Comparison of ENCODE assay signal across 31 mouse cellular contexts in the genomic region with DNA sequence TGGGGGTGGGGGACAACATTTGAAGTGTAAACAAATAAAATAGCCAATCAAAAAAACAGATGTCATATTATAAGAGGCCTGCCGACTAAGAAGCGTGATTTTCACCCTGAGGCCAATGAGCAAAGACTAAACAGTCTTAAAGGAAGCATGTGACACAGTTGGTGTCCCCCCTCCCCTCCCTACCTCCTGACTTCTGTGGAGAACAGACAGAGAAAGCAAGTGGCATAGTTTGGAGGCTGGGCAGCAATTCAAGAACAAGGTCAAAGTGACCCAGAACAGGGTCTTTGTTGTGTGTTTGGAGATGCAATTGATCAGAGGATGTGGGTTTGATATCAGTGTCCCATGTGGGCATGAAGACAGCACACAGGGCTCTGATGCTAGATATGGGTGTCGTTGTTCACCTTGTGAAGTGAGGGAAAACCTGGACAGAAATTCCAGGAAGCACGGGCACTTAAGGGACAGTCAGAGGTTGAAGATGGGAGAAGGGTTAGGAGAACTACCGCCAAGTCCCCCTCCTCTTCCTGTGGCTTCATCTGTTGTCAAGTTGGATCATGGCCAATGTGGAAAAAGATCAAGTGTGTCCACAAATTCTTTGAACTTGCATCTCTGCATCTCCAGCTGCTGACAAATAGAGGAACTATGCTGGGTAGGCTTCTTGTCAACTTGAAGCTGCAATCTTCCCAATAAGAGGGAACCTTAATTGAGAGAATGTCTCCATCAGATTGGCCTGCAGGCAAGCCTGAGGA. TPM values are rescaled to one million over a fixed set of nuclear protein-coding genes. Genes with fewer than 3 reads are reported as not detected.
DNase-seq lines count a peak whose midpoint lies in the region; ATAC-seq and TF ChIP-seq lines count a peak whose summit lies in the region.
"Had no signal": no experiment of that assay in that cellular context is flagged by ENCODE, and none has a peak within 500 bp of the region (broad histone marks: within the 10 kb centered on the region; RNA-seq: fewer than 3 reads in every experiment).

No protein-coding gene starts in this region.

- 53% methylated on average over 5 of the region's 5 CpGs for WGBS in lung, embryonic 16.5 days

- peak; percentile 23; the same call in 1 of the 2 replicates for ATAC-seq in lung, embryonic 16.5 days (ENCODE audit: low read depth)
- ATAC-seq: activated CD4-positive, CD25-positive, alpha-beta regulatory T cell, adult 4 months; forebrain, embryonic 15.5 days; hindbrain, postnatal 0 days; inflammation-experienced regulatory T-cells, adult 6 months had no signal

- no peak overlapping the region for H3K27ac ChIP-seq in left cerebral cortex, adult 2 months
- H3K27ac ChIP-seq in lung, embryonic 16.5 days (ENCODE audit: low read length): no peak overlapping the region
- H3K27ac ChIP-seq: embryonic facial prominence, embryonic 10.5 days; embryonic facial prominence, embryonic 13.5 days; forebrain, embryonic 12.5 days; forebrain, embryonic 15.5 days; heart, adult 2 months; heart, embryonic 10.5 days; heart, embryonic 13.5 days; hindbrain, embryonic 14.5 days; hindbrain, postnatal 0 days had no signal

- peak; percentile 33 for DNase-seq in left cerebral cortex, postnatal 4 days
- no peak for DNase-seq in left cerebral cortex, adult 2 months (ENCODE audit: extremely low spot score in 1 of 2, low spot score in 2 of 2)
- no peak for DNase-seq in lung, postnatal 14 days
- peak; percentile 36 for DNase-seq in Muller cell, postnatal 12 days (ENCODE audit: inconsistent ontology term)
- DNase-seq in adrenal gland, adult 18-20 months (ENCODE audit: low spot score in 2 of 2): no peak
- DNase-seq: adrenal gland, postnatal 10 days; adrenal gland, postnatal 36 days; B cell, adult 2 months; cerebellum, adult 18-20 months; cerebellum, adult 9-11 months; cerebellum, postnatal 36 days; embryo, embryonic 11 days; gastrocnemius, postnatal 10 days; gastrocnemius, postnatal 36 days; heart, adult 2 months; heart, postnatal 14 days; heart, postnatal 4 days had no signal

- intact Hi-C loops in left cerebral cortex, postnatal 4 days (cut with DNase I): loop anchor here (5.0 kb wide), 1 partner anchor 65 kb away; no protein-coding TSS in a partner anchor
- intact Hi-C loops in left cerebral cortex, adult 2 months (cut with DNase I): no loop called here

- H3K4me2 ChIP-seq in lung, embryonic 16.5 days (ENCODE audit: low read depth, low read length): no peak overlapping the region
- H3K4me2 ChIP-seq: embryonic facial prominence, embryonic 13.5 days; forebrain, embryonic 12.5 days; forebrain, embryonic 15.5 days; heart, embryonic 13.5 days; hindbrain, embryonic 14.5 days had no signal

- H3K4me1 ChIP-seq in lung, embryonic 16.5 days (replicated peaks; ENCODE audit: control insufficient read depth, insufficient read depth, low read length): no peaks in the 10 kb centered on the region
- H3K4me1 ChIP-seq: embryonic facial prominence, embryonic 13.5 days; forebrain, embryonic 12.5 days; forebrain, embryonic 15.5 days; heart, embryonic 10.5 days; heart, embryonic 13.5 days had no signal

- H3K27me3 ChIP-seq in lung, embryonic 16.5 days (ENCODE audit: control insufficient read depth, insufficient read depth, low read depth, low read length): no peaks in the 10 kb centered on the region
- H3K27me3 ChIP-seq: CH12.LX; embryonic facial prominence, embryonic 13.5 days; forebrain, embryonic 12.5 days; forebrain, embryonic 15.5 days had no signal

- H3K4me3 ChIP-seq in left cerebral cortex, adult 2 months: no peak overlapping the region
- no peak overlapping the region for H3K4me3 ChIP-seq in lung, embryonic 16.5 days (ENCODE audit: low read length)
- H3K4me3 ChIP-seq: embryonic facial prominence, embryonic 10.5 days; embryonic facial prominence, embryonic 13.5 days; erythroblast, embryonic 14.5 days; forebrain, embryonic 12.5 days; forebrain, embryonic 15.5 days; heart, adult 2 months; heart, embryonic 10.5 days; heart, embryonic 13.5 days had no signal

- H3K9ac ChIP-seq in lung, embryonic 16.5 days (ENCODE audit: low read length): no peak overlapping the region
- H3K9ac ChIP-seq: embryonic facial prominence, embryonic 13.5 days; forebrain, embryonic 12.5 days; forebrain, embryonic 15.5 days; heart, embryonic 13.5 days; hindbrain, embryonic 14.5 days had no signal

- H3K9me3 ChIP-seq in lung, embryonic 16.5 days (ENCODE audit: control insufficient read depth, low read length): no peaks in the 10 kb centered on the region
- H3K9me3 ChIP-seq: embryonic facial prominence, embryonic 10.5 days; embryonic facial prominence, embryonic 13.5 days; forebrain, embryonic 12.5 days; forebrain, embryonic 15.5 days; G1E; heart, embryonic 10.5 days; heart, embryonic 13.5 days had no signal

- H3K36me3 ChIP-seq in lung, embryonic 16.5 days (ENCODE audit: control insufficient read depth, insufficient read depth, low read length): no peaks in the 10 kb centered on the region
- H3K36me3 ChIP-seq: embryonic facial prominence, embryonic 10.5 days; embryonic facial prominence, embryonic 13.5 days; forebrain, embryonic 12.5 days; forebrain, embryonic 15.5 days; G1E; heart, embryonic 10.5 days; heart, embryonic 13.5 days had no signal

- TF ChIP-seq CTCF in left cerebral cortex, adult 2 months (IDR thresholded peaks at IDR 0.05): no peak

RNA-seq across cellular contexts. Expression of a gene that starts 25.1 kb away (rescaled TPM):
- total RNA-seq in left cerebral cortex, postnatal 4 days (2021): 10 to 100 TPM; 23.8 to 29.1 TPM
- total RNA-seq in left cerebral cortex, adult 2 months (2021): 10 to 100 TPM; 19.7 to 20.0 TPM
- 52.4 and 54.7 TPM in 2 replicates for polyA plus RNA-seq in lung, embryonic 16.5 days (2015; fragmentation: Nextera tagmentation; extraction: Ambion mirVana)
- 10 to 100 TPM; 10.4 to 13.5 TPM for total RNA-seq in adrenal gland, adult 18-20 months (2021)

Comparison
In these comparisons a context has a peak if more than half of its experiments do, and no peak if none do; other contexts are left out.
1. DNase-seq: peak in left cerebral cortex, postnatal 4 days (single experiment) and Muller cell, postnatal 12 days (single experiment); none in left cerebral cortex, adult 2 months (0 of 2), lung, postnatal 14 days (single experiment) and adrenal gland, adult 18-20 months (0 of 2).